Mouse (Mus musculus): ENCODE data around the gene Limch1. TPM values are rescaled to one million over a fixed set of nuclear protein-coding genes. Genes with fewer than 3 reads are reported as not detected.

Gene Limch1
- polyA plus RNA-seq, 2 experiments, result 0.54 to 1.2 TPM

DNA sequence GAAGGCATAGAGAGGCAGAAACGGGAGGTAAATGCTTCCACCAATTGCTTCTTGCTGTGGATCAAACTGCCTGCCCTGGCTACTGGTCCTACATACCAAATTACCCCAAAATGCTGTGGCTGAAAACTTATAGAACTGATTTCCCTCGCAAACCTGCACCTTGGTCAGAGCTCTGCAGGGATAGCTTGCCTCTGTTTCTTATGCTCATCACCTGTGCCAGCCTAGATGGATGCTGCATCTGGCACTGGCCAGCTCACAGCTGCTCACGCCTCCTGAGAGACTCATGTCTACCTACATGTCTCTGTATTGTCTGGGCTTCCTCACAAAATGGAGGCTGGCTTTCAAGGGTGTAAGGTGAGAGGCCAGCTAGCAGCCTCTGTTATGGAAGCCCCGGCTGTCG is 83.9 kb downstream of the Limch1 start:
- Histone ChIP-seq H3K9me3 (ENCODE audit: control insufficient read depth, low read length) (no peaks in the 10 kb centered on the region), H3K9ac (replicated peaks) (no peak overlapping the region), H3K36me3 (replicated peaks; ENCODE audit: control insufficient read depth, insufficient read depth, low read depth) (no peaks in the 10 kb centered on the region), H3K4me2 (ENCODE audit: low read depth) (no peak overlapping the region), H3K4me3 (ENCODE audit: insufficient read depth in 1 of 2, low read depth in 2 of 2, low read length in 2 of 2) (no peak overlapping the region), H3K27me3 (ENCODE audit: control insufficient read depth, insufficient read depth, low read length) (no peaks in the 10 kb centered on the region), H3K27ac (no peak overlapping the region), H3K4me1 (replicated peaks; ENCODE audit: control insufficient read depth in 2 of 2, insufficient read depth in 2 of 2, low read length in 1 of 2) (no peaks in the 10 kb centered on the region)
- DNase-seq (ENCODE audit: low read depth in 3 of 3, low spot score in 3 of 3) (no peak), ATAC-seq (ENCODE audit: insufficient read depth) (no peak)
- TF ChIP-seq EP300 (IDR thresholded peaks at IDR 0.05; ENCODE audit: low read depth) (no peak), CTCF (IDR thresholded peaks at IDR 0.05; ENCODE audit: low read depth) (no peak)
- 51% methylated on average over 5 of the region's 5 CpGs for WGBS (ENCODE audit: insufficient replicate concordance)

DNA sequence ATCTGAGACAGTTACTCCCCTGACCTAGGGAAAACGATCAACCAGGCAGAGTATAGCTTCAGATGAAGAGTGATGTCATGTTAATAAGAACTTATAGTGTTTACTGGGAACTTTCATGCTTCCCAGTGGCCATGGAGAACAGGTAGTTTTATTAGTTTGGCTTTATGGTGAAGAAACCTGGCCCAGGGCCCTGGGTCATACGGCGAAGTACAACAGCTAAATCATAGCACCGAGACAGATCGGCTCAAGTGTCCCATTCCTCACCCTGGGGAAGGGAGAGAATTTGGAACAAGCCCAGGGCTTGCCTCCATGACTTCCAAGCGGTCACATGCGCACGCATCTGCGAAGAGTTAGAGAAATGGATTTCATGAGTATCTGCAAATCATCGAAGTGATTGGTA is 84.6 kb downstream of the Limch1 start:
- H3K4me3 ChIP-seq (ENCODE audit: insufficient read depth in 1 of 2, low read depth in 2 of 2, low read length in 2 of 2), result no peak overlapping the region
- H3K4me2 ChIP-seq (ENCODE audit: low read depth), result no peak overlapping the region
- H3K36me3 ChIP-seq (replicated peaks; ENCODE audit: control insufficient read depth, insufficient read depth, low read depth), result no peaks in the 10 kb centered on the region
- no peaks in the 10 kb centered on the region for H3K27me3 ChIP-seq (ENCODE audit: control insufficient read depth, insufficient read depth, low read length)
- no peaks in the 10 kb centered on the region for H3K4me1 ChIP-seq (replicated peaks; ENCODE audit: control insufficient read depth in 2 of 2, insufficient read depth in 2 of 2, low read length in 1 of 2)
- ATAC-seq (ENCODE audit: insufficient read depth), result no peak
- H3K9ac ChIP-seq (replicated peaks), result no peak overlapping the region
- no peaks in the 10 kb centered on the region for H3K9me3 ChIP-seq (ENCODE audit: control insufficient read depth, low read length)
- 75% methylated on average over 10 of the region's 10 CpGs for WGBS (ENCODE audit: insufficient replicate concordance)
- TF ChIP-seq EP300 (IDR thresholded peaks at IDR 0.05; ENCODE audit: low read depth) (no peak), CTCF (IDR thresholded peaks at IDR 0.05; ENCODE audit: low read depth) (no peak)
- DNase-seq (ENCODE audit: low read depth in 3 of 3, low spot score in 3 of 3), result no peak
- no peak overlapping the region for H3K27ac ChIP-seq

DNA sequence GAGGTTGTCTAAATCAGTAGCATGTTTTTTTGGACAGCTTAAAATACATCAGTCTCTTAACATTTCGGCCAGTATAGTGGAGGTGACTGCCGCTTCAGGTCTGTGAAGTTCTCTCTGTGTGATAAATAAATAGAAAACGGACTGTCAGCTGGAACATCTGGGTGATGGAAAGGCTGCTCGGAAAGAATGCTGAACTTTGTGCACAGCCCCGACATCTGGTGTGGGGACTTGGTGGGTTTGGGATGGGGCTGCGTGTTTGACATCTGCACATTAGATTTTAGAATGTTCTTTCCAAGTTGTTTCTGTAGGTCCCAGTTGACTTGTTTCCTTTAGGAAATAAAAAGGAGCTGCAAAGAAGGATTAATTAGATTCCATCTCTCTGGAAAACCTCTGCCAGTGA is 89.1 kb downstream of the Limch1 start:
- DNase-seq (ENCODE audit: low read depth in 3 of 3, low spot score in 3 of 3) (no peak), ATAC-seq (ENCODE audit: insufficient read depth) (no peak)
- no peaks in the 10 kb centered on the region for H3K36me3 ChIP-seq (replicated peaks; ENCODE audit: control insufficient read depth, insufficient read depth, low read depth)
- no peak overlapping the region for H3K27ac ChIP-seq
- 56% methylated on average over 6 of the region's 6 CpGs for WGBS (ENCODE audit: insufficient replicate concordance)
- no peak for TF ChIP-seq EP300 (IDR thresholded peaks at IDR 0.05; ENCODE audit: low read depth)
- TF ChIP-seq CTCF (IDR thresholded peaks at IDR 0.05; ENCODE audit: low read depth), result no peak
- no peak overlapping the region for H3K4me3 ChIP-seq (ENCODE audit: insufficient read depth in 1 of 2, low read depth in 2 of 2, low read length in 2 of 2)
- no peaks in the 10 kb centered on the region for H3K4me1 ChIP-seq (replicated peaks; ENCODE audit: control insufficient read depth in 2 of 2, insufficient read depth in 2 of 2, low read length in 1 of 2)
- no peaks in the 10 kb centered on the region for H3K27me3 ChIP-seq (ENCODE audit: control insufficient read depth, insufficient read depth, low read length)
- no peak overlapping the region for H3K9ac ChIP-seq (replicated peaks)
- no peak overlapping the region for H3K4me2 ChIP-seq (ENCODE audit: low read depth)
- H3K9me3 ChIP-seq (ENCODE audit: control insufficient read depth, low read length), result no peaks in the 10 kb centered on the region

DNA sequence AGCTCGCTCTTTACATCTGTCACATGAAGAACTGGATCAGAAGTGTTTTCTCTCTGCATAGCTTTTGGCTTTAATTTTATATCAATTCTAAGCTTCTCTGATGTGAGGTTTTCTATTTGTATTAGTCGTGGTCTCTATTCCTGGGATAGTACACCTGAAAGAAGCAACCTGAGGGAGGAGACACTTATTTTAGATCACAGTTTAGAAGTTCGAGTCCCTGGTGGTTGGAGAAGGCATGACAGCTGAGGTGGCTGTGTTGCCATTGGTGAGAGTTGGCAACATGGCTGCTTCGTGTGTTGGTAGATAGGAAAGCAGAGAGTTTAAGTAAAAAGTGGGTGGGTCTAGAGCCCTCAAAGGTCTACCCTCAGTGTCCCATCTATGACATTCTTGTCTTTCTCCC is 91.3 kb downstream of the Limch1 start:
- 60% methylated on average over 4 of the region's 4 CpGs for WGBS (ENCODE audit: insufficient replicate concordance)
- Histone ChIP-seq H3K27ac (no peak overlapping the region), H3K9me3 (ENCODE audit: control insufficient read depth, low read length) (no peaks in the 10 kb centered on the region), H3K4me1 (replicated peaks; ENCODE audit: control insufficient read depth in 2 of 2, insufficient read depth in 2 of 2, low read length in 1 of 2) (no peaks in the 10 kb centered on the region), H3K27me3 (ENCODE audit: control insufficient read depth, insufficient read depth, low read length) (no peaks in the 10 kb centered on the region), H3K4me2 (ENCODE audit: low read depth) (no peak overlapping the region), H3K36me3 (replicated peaks; ENCODE audit: control insufficient read depth, insufficient read depth, low read depth) (no peaks in the 10 kb centered on the region), H3K4me3 (ENCODE audit: insufficient read depth in 1 of 2, low read depth in 2 of 2, low read length in 2 of 2) (no peak overlapping the region), H3K9ac (replicated peaks) (no peak overlapping the region)
- ATAC-seq (ENCODE audit: insufficient read depth) (no peak), DNase-seq (ENCODE audit: low read depth in 3 of 3, low spot score in 3 of 3) (no peak)
- TF ChIP-seq CTCF (IDR thresholded peaks at IDR 0.05; ENCODE audit: low read depth) (no peak), EP300 (IDR thresholded peaks at IDR 0.05; ENCODE audit: low read depth) (no peak)

DNA sequence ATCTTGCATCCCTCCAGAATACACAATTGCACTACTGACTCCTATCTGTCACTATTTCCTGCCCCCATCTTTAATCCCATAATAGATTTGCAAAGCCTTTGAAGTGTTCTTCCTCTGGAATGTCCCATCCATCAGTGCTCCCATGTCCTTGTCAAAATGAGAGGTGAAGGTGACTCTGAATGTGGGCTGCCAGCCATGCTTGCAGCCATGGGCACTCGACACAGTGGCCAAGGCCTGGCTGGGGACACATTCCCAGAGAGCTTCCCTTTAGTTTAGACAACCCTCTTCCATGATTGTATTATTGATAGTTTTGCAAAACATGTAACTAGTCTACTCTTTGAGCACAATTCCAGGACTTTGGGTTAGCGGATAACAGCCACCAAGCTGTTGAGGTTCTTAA is 96.3 kb downstream of the Limch1 start:
- ATAC-seq (ENCODE audit: insufficient read depth) (no peak), DNase-seq (ENCODE audit: low read depth in 3 of 3, low spot score in 3 of 3) (no peak)
- Histone ChIP-seq H3K27me3 (ENCODE audit: control insufficient read depth, insufficient read depth, low read length) (no peaks in the 10 kb centered on the region), H3K36me3 (replicated peaks; ENCODE audit: control insufficient read depth, insufficient read depth, low read depth) (no peaks in the 10 kb centered on the region), H3K4me1 (replicated peaks; ENCODE audit: control insufficient read depth in 2 of 2, insufficient read depth in 2 of 2, low read length in 1 of 2) (no peaks in the 10 kb centered on the region), H3K27ac (no peak overlapping the region), H3K4me2 (ENCODE audit: low read depth) (no peak overlapping the region), H3K4me3 (ENCODE audit: insufficient read depth in 1 of 2, low read depth in 2 of 2, low read length in 2 of 2) (no peak overlapping the region), H3K9ac (replicated peaks) (no peak overlapping the region), H3K9me3 (ENCODE audit: control insufficient read depth, low read length) (no peaks in the 10 kb centered on the region)
- no peak for TF ChIP-seq CTCF (IDR thresholded peaks at IDR 0.05; ENCODE audit: low read depth)
- TF ChIP-seq EP300 (IDR thresholded peaks at IDR 0.05; ENCODE audit: low read depth), result no peak
- WGBS (ENCODE audit: insufficient replicate concordance), result 80% methylated on average over 2 of the region's 2 CpGs

All from liver, embryonic 14.5 days (tissue).